Mouse (Mus musculus): ENCODE measurements at regions not wholly inside any gene's neighbourhood (a gene's known extent, or its start where the extent isn't known, plus 50 kb on each side); places are given as distances from the start of the nearest gene placed in this dataset.

DNA sequence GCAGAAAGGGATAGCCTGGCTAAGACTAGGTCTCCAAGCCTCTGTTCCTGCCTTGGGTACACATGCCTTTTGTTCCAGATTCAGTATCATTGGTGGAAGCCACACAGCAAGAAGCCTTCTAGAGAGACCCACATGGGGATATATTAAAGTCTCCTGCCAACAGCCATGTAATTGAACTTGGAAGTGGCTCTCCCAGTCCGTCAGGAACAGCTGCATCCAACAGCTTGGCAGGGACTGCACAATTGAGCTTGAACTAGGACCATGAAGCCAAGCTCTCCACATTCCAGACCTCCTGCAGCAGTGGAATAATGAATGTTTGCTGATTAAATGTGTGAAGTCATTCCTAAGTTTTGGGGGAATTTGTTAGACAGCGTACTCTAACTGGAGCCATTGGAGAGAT, 94.5 kb downstream of the Gpr139 start:
- ATAC-seq (replicated peaks; ENCODE audit: low FRiP score): no peak
- Histone ChIP-seq H3K36me3 (no peaks in the 10 kb centered on the region), H3K4me3 (replicated peaks) (no peak overlapping the region), H3K4me1 (no peaks in the 10 kb centered on the region), H3K27me3 (no peaks in the 10 kb centered on the region), H3K9ac (no peak overlapping the region), H3K27ac (no peak overlapping the region), H3K9me3 (replicated peaks) (no peaks in the 10 kb centered on the region), H3K4me2 (no peak overlapping the region)
- WGBS: 81% methylated on average over 2 of the region's 2 CpGs

DNA sequence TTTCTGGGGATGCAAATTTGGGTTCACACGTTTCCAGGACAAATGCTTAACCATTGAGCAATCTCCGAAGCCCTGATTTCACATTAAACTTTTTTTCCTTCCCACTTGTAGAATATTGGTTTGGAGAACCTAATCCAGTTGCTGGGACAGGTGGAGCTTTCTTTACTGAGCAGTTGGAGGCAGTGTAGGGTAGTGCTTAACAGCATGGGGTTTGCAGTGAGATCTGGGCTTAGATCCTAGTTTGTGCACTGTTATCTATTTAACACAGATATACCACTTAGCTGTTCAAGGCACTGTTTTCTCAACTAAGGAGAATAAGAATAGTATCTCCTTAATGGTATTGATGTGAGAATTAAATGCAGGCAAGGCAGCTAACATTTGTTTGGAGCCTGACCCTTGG, 93.5 kb upstream of the Gprc5b start:
- no peaks in the 10 kb centered on the region for H3K9me3 ChIP-seq (replicated peaks)
- no peak overlapping the region for H3K4me2 ChIP-seq
- H3K36me3 ChIP-seq: no peaks in the 10 kb centered on the region
- no peak overlapping the region for H3K9ac ChIP-seq
- no peaks in the 10 kb centered on the region for H3K4me1 ChIP-seq
- 79% methylated on average over 2 of the region's 2 CpGs for WGBS
- no peaks in the 10 kb centered on the region for H3K27me3 ChIP-seq
- ATAC-seq (replicated peaks; ENCODE audit: low FRiP score): no peak
- no peak overlapping the region for H3K4me3 ChIP-seq (replicated peaks)
- no peak overlapping the region for H3K27ac ChIP-seq

DNA sequence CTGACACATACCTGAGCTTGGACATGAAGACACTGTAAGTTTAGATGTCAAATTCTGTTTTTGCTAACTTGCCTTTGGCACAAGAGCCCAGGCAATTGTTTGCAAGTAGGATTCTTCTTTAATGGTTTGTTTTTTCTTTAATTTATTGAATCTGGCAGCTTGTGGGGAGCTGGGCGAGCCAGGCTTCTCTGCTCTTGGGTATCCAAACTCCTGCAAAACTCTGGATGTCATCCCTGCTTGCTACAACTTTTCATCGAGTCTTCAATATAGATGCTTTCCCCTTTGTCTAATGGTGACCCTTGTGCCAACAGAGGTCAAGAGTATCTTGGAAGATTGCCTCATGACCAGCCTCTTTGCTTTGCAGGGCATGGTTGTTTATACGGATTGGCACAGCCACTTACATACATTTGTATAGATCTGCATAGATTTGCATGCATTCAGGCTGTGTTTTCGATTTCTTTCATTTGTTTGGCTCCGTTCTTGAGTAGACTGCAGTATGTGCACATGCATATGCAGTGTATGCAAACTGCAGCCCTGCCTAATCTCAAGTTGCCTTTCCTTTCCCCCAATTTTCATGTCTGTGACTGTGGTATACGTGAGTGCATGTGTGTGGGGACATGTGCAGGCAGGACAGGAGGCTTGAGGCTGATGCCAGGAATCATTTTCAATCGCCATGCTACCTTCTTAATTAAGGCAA, 92.9 kb upstream of the Gprc5b start:
- no peak overlapping the region for H3K4me2 ChIP-seq
- no peak overlapping the region for H3K4me3 ChIP-seq (replicated peaks)
- H3K27ac ChIP-seq: no peak overlapping the region
- H3K4me1 ChIP-seq: no peaks in the 10 kb centered on the region
- no peaks in the 10 kb centered on the region for H3K9me3 ChIP-seq (replicated peaks)
- no peak overlapping the region for H3K9ac ChIP-seq
- no peaks in the 10 kb centered on the region for H3K27me3 ChIP-seq
- 77% methylated on average over 7 of the region's 7 CpGs for WGBS
- H3K36me3 ChIP-seq: no peaks in the 10 kb centered on the region
- ATAC-seq (replicated peaks; ENCODE audit: low FRiP score): no peak

DNA sequence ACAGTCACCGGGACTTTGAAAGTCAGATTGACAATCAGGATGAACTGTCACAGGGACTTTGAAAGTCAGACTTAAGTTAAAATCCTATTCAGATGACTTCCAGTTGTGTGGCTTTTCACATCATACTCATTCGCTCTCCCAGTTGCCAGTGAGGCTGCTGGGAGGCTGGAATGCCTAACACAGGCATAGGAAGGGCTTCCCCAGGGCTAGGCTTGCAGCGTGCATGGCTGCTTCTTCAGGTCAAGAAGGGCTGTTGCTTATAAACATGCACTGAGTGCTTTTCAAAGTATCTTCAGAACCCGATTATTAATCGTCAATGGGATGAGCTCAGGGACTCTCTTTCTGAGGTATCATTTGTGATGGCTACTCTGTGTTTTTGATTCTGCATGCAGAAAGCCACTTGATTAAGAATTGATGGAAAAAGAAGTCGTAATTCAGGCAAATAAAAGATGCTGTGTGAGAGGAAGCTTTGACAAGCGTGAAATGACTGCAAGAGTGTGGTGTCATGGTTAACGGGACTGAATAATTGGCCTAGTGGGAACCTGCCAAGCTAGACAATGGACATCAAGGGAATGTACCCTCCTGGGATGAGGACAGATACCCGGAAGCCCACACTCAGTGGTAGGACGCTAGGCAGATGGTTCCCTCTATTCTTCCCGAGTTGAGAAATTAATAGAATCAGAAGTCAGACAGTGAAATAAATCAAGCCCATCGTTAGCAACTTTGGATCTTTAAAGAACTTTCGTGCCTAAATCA, 90.9 kb upstream of the Gprc5b start:
- no peaks in the 10 kb centered on the region for H3K4me1 ChIP-seq
- H3K9me3 ChIP-seq (replicated peaks): no peaks in the 10 kb centered on the region
- H3K27ac ChIP-seq: no peak overlapping the region
- H3K4me3 ChIP-seq (replicated peaks): no peak overlapping the region
- ATAC-seq (replicated peaks; ENCODE audit: low FRiP score): no peak
- no peak overlapping the region for H3K9ac ChIP-seq
- H3K36me3 ChIP-seq: no peaks in the 10 kb centered on the region
- WGBS: 68% methylated on average over 13 of the region's 13 CpGs
- no peak overlapping the region for H3K4me2 ChIP-seq
- no peaks in the 10 kb centered on the region for H3K27me3 ChIP-seq

DNA sequence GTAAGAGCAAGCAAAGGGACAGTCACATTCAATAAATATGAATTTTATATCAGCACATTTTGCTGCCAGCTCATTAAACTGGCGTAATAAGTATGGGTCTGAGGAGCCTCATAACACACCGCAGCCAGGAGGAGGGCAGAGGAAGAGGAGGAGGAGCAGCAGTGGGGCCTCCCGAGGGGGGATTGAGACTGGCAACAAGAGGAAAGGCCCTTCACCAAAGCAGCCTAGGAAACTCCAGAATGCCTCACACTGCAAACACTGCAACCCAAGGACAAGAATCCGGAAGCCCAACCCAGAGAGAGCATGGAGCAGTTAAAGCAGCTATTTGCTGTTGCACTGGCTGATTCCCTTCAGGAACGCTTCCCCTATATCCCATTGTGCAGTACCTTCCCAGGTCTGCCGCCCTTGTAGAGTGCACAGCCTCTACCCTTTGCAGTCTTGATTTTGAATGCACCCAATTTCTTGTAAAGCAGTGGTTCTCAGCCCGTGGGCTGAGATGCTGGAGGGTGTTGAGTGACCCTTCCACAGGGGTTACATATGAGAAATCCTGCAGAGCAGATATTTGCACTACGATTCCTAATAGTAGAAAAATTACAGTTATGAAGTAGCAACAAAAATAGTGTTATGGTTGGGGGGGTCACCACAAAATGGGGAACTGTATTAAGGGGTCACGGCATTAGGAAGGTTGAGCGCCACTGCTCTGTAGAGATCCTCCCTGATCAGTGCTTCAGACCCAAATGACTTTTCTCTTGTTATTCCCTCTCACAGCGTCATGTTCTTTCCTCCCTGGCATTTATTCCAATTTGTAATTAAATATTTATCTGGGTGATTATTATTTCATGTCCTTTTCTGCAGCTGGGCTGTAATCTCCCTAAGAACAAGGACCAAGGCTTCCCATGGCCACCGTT, 82.0 kb upstream of the Gprc5b start:
- Histone ChIP-seq H3K27me3 (no peaks in the 10 kb centered on the region), H3K36me3 (no peaks in the 10 kb centered on the region), H3K9ac (no peak overlapping the region), H3K9me3 (replicated peaks) (no peaks in the 10 kb centered on the region), H3K4me1 (peaks cover under 1% of the 10 kb centered on the region; the same call in 1 of the 2 replicates), H3K4me2 (no peak overlapping the region), H3K4me3 (replicated peaks) (no peak overlapping the region), H3K27ac (no peak overlapping the region)
- WGBS: 50% methylated on average over 12 of the region's 12 CpGs
- peak; percentile 62; the same call in 1 of the 2 replicates for ATAC-seq (replicated peaks; ENCODE audit: low FRiP score)

DNA sequence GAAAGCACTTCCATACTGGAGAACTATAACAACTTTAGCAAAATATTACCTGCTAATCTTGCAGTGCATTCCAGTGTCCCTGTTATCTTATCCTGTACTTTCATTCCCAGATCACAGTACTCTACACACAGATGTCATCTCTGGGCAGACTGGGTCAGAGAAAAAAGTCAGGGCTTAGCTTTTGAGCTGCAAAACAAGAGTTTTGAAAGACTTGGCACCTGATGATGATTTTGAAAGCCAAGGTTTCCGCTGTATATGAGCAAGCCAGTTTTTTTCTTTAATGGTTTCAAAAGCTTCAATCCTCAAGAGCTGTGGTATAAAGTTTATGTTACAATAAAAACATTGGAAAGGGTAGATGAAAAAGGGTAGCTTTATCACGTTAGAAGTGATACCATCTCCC, 71.0 kb upstream of the Gprc5b start:
- H3K27me3 ChIP-seq: no peaks in the 10 kb centered on the region
- H3K9ac ChIP-seq: no peak overlapping the region
- H3K4me2 ChIP-seq: no peak overlapping the region
- no peak overlapping the region for H3K4me3 ChIP-seq (replicated peaks)
- ATAC-seq (replicated peaks; ENCODE audit: low FRiP score): no peak
- WGBS: 58% methylated on average over 2 of the region's 2 CpGs
- no peaks in the 10 kb centered on the region for H3K4me1 ChIP-seq
- no peaks in the 10 kb centered on the region for H3K36me3 ChIP-seq
- no peaks in the 10 kb centered on the region for H3K9me3 ChIP-seq (replicated peaks)
- H3K27ac ChIP-seq: no peak overlapping the region

Data from kidney, embryonic 15.5 days (tissue).